Mouse (Mus musculus): ENCODE results near the gene Sdhaf1.

GRCm38 (mm10) chr7:30359276-30359865, 35.7 kb upstream of the Sdhaf1 start:
- no peak for TF ChIP-seq CTCF (IDR thresholded peaks at IDR 0.05; ENCODE audit: borderline replicate concordance, extremely low read depth, insufficient read depth, insufficient read length)
- no peak for TF ChIP-seq POLR2A (IDR thresholded peaks at IDR 0.05; ENCODE audit: borderline replicate concordance, extremely low read depth, insufficient read depth, insufficient read length, poor library complexity, severe bottlenecking)

Data from brain, embryonic 14.5 days (tissue).